In the genomic region with DNA sequence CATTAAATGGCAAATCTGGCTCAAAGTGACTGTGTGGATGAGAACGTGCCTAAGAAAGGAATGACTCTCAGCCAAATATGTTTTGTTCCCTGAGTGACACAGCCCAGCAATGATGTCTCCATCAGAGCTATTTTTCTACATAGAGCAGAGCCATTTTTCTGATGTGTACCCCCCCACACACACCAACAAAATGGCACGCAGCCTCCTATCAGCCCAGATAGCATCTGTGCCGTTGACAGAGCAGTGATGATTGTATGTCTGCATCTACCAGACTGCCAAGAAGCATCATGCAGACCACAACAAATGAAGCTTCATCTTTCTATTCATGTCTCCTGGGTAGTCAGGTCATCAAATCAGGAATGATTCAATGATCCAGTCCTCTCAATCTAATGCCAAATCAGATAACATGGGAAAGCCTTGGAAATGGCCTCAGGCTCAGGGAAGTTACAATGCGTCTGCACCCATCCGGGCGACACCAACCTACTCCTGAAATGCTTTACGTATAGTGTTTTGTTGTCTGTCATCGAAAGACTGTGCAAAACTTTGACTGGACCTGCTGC, we compare ENCODE assay signal across 22 mouse cellular contexts.
DNase-seq lines count a peak whose midpoint lies in the region; ATAC-seq lines count a peak whose summit lies in the region.
"Had no signal": no experiment of that assay in that cellular context is flagged by ENCODE, and none has a peak within 500 bp of the region (broad histone marks: within the 10 kb centered on the region; RNA-seq: fewer than 3 reads in every experiment).

No protein-coding gene starts in this region.

- H3K36me3 ChIP-seq in forebrain, embryonic 13.5 days (ENCODE audit: poor library complexity, severe bottlenecking): no peaks in the 10 kb centered on the region
- no peaks in the 10 kb centered on the region for H3K36me3 ChIP-seq in forebrain, embryonic 10.5 days (replicated peaks)
- no peaks in the 10 kb centered on the region for H3K36me3 ChIP-seq in neural tube, embryonic 15.5 days
- H3K36me3 ChIP-seq: embryonic facial prominence, embryonic 15.5 days; heart, embryonic 13.5 days; hindbrain, embryonic 10.5 days; stomach, embryonic 15.5 days had no signal

- H3K4me3 ChIP-seq in forebrain, embryonic 13.5 days: no peak overlapping the region
- no peak overlapping the region for H3K4me3 ChIP-seq in forebrain, embryonic 10.5 days
- H3K4me3 ChIP-seq in neural tube, embryonic 15.5 days (replicated peaks): no peak overlapping the region
- H3K4me3 ChIP-seq: embryonic facial prominence, embryonic 15.5 days; heart, embryonic 13.5 days; hindbrain, embryonic 10.5 days; stomach, embryonic 15.5 days had no signal

- DNase-seq in forebrain, embryonic 10.5 days (ENCODE audit: extremely low spot score, low spot score): no peak
- DNase-seq in layer of hippocampus, adult 11-12 months (ENCODE audit: low spot score): peak; percentile 38
- no peak for DNase-seq in layer of hippocampus, adult 9-10 months (ENCODE audit: low spot score)
- DNase-seq in layer of hippocampus, adult 18-20 months (ENCODE audit: low spot score in 2 of 2): peak; percentile 21 to 66
- DNase-seq in left cerebral cortex, adult 9 months (ENCODE audit: low spot score in 2 of 2): no peak
- no peak for DNase-seq in cerebellum, adult 9-11 months
- DNase-seq: cerebellum, adult 18-20 months; gastrocnemius, postnatal 14 days; left cerebral cortex, postnatal 4 days; lung, adult 18-20 months; lung, postnatal 36 days; spleen, adult 18-20 months; thymus, adult 2 months had no signal

- no peaks in the 10 kb centered on the region for H3K27me3 ChIP-seq in forebrain, embryonic 13.5 days
- H3K27me3 ChIP-seq in forebrain, embryonic 10.5 days (ENCODE audit: poor library complexity, severe bottlenecking): peaks cover 38% of the 10 kb centered on the region
- H3K27me3 ChIP-seq in neural tube, embryonic 15.5 days (replicated peaks): no peaks in the 10 kb centered on the region
- H3K27me3 ChIP-seq: embryonic facial prominence, embryonic 15.5 days; heart, embryonic 13.5 days; stomach, embryonic 15.5 days had no signal

- peak; percentile 66; the same call in 1 of the 2 replicates for ATAC-seq in forebrain, embryonic 13.5 days
- ATAC-seq in neural tube, embryonic 15.5 days (ENCODE audit: low FRiP score): 0 out of 2 replicates have a peak, but pooled peaks have one; percentile 23
- ATAC-seq: intestine, postnatal 0 days had no signal

- H3K4me2 ChIP-seq in forebrain, embryonic 13.5 days: no peak overlapping the region
- H3K4me2 ChIP-seq in neural tube, embryonic 15.5 days: no peak overlapping the region
- H3K4me2 ChIP-seq: embryonic facial prominence, embryonic 15.5 days; heart, embryonic 13.5 days; midbrain, embryonic 11.5 days; stomach, embryonic 15.5 days had no signal

- H3K27ac ChIP-seq in forebrain, embryonic 13.5 days: no peak overlapping the region
- H3K27ac ChIP-seq in forebrain, embryonic 10.5 days: no peak overlapping the region
- H3K27ac ChIP-seq in neural tube, embryonic 15.5 days (replicated peaks): peak overlapping the region; percentile 69
- H3K27ac ChIP-seq: embryonic facial prominence, embryonic 15.5 days; heart, embryonic 13.5 days; kidney, postnatal 0 days; stomach, embryonic 15.5 days had no signal

- H3K9me3 ChIP-seq in forebrain, embryonic 13.5 days (replicated peaks): no peaks in the 10 kb centered on the region
- H3K9me3 ChIP-seq in forebrain, embryonic 10.5 days: peaks cover 2% of the 10 kb centered on the region; the same call in 1 of the 2 replicates
- no peaks in the 10 kb centered on the region for H3K9me3 ChIP-seq in neural tube, embryonic 15.5 days (replicated peaks)
- H3K9me3 ChIP-seq: embryonic facial prominence, embryonic 15.5 days; heart, embryonic 13.5 days; hindbrain, embryonic 10.5 days; stomach, embryonic 15.5 days had no signal

- no peak overlapping the region for H3K9ac ChIP-seq in forebrain, embryonic 13.5 days
- H3K9ac ChIP-seq in neural tube, embryonic 15.5 days (replicated peaks): no peak overlapping the region
- H3K9ac ChIP-seq: embryonic facial prominence, embryonic 15.5 days; heart, embryonic 13.5 days; stomach, embryonic 15.5 days had no signal

- WGBS in forebrain, embryonic 13.5 days: 74% methylated on average over 8 of the region's 8 CpGs
- whole genome bisulfite sequencing in forebrain, embryonic 10.5 days: 79% methylated on average over 8 of the region's 8 CpGs
- WGBS in neural tube, embryonic 15.5 days: 69% methylated on average over 8 of the region's 8 CpGs

- H3K4me1 ChIP-seq in forebrain, embryonic 13.5 days: peaks cover 22% of the 10 kb centered on the region
- peaks cover 28% of the 10 kb centered on the region for H3K4me1 ChIP-seq in forebrain, embryonic 10.5 days
- peaks cover 28% of the 10 kb centered on the region for H3K4me1 ChIP-seq in neural tube, embryonic 15.5 days
- H3K4me1 ChIP-seq: stomach, embryonic 15.5 days had no signal

Comparison
In these comparisons a context has a peak if more than half of its experiments do, and no peak if none do; other contexts are left out.
1. DNase-seq: peak in layer of hippocampus, adult 11-12 months (single experiment) and layer of hippocampus, adult 18-20 months (2 of 2); none in forebrain, embryonic 10.5 days (single experiment), layer of hippocampus, adult 9-10 months (single experiment), left cerebral cortex, adult 9 months (0 of 2) and cerebellum, adult 9-11 months (single experiment).